Mouse (Mus musculus) megakaryocyte, embryonic 14.5 days (primary cell): ENCODE data around the gene Arid5a. TPM values are rescaled to one million over a fixed set of nuclear protein-coding genes. Genes with fewer than 3 reads are reported as not detected.

Experiments
- H3K27me3 ChIP-seq: replicated peaks from 2 replicates; pipeline ENCODE3; 2012; ENCODE audit warnings: inconsistent platforms
- H3K36me3 ChIP-seq: replicated peaks from 2 replicates; pipeline ENCODE3; 2012; ENCODE audit warnings: low read length, inconsistent platforms, mixed read lengths
- H3K4me1 ChIP-seq: 2 replicates; pipeline ENCODE4 v1.6.1; 2012; ENCODE audit warnings: inconsistent platforms
- H3K4me3 ChIP-seq: replicated peaks from 2 replicates; pipeline ENCODE3; 2012; ENCODE audit warnings: moderate library complexity, mild to moderate bottlenecking, inconsistent platforms
- H3K9me3 ChIP-seq: 2 replicates; pipeline ENCODE4 v1.6.1; 2012; ENCODE audit warnings: inconsistent platforms
- FLI1 ChIP-seq: IDR thresholded peaks from 2 replicates; pipeline ENCODE4 v1.6.1; 2012; ENCODE audit warnings: low read length, inconsistent platforms, mixed read lengths
- GATA1 ChIP-seq: IDR thresholded peaks from 3 replicates; pipeline ENCODE4 v1.6.1; 2012; ENCODE audit warnings: mixed read lengths, low read length, inconsistent platforms, borderline replicate concordance
- polyA plus RNA-seq: library from polyadenylated mRNA; stranded (reverse); fragments of >175 nt; gene quantifications from 2 replicates; pipeline ENCODE4 v1.2.3, GENCODE M21; 2012; ENCODE audit warnings: low replicate concordance; ENCODE audit not compliant: insufficient read depth

The Arid5a gene
- polyA plus RNA-seq, 1 experiment, result 17.4 TPM

DNA sequence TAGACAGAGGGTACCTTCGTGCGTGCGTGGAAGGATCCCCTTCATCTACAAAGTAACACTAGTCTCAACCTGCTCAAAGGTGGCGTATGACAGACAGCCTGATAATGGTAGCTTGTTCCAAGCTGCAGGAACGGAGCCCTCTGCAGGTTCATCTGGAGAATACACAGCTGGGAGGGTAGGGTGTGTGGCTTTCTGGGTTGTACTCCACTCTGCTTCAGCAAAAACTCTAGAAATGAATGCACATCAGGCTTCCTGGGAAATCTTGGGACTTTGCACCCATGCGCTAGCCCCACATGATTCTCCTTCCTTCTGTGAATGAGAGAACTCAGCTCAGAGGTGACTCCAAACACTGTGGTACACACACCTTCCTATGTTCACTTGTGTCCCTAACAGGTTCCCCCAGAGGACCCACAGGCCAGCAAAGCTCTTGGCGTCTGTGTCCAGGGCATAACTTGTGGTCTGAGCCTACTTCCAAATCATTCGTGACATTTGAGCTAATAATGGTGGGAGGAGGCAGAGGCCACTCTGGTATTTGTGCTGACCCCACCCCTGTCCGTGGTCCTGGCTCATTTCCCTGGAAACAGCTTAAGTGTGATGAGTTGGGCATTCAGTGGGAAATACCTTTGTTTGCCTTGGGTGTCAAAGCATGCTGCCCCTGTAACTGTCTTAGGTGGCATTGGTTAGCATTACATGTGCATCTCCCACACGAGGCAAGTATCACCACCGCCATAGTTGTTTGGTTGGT lies 14.5 kb downstream of the Arid5a start:
- Histone ChIP-seq H3K36me3 (peaks cover 17% of the 10 kb centered on the region), H3K9me3 (no peaks in the 10 kb centered on the region), H3K27me3 (peaks cover 62% of the 10 kb centered on the region), H3K4me1 (no peaks in the 10 kb centered on the region), H3K4me3 (no peak overlapping the region)
- TF ChIP-seq GATA1 (no peak), FLI1 (no peak)

DNA sequence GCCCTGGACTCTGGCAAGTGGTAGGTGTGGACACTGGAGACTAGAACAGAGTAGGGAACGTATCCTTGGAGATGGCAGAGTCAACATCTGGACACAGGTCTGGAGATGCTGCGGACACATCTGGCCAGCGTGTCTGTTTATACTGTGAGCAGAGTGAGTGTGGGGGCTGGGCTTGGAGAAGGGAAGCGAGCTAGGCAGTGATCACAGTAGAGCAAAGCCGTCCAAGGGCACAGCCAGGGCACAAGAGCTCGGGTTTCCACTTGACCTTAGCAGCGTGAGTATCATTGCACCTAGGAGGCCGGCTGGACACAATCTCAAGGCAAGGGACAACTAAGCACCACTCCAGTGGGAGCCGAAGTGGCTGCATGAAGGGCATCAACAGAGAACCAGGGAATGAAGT lies 15.5 kb downstream of the Arid5a start:
- H3K4me3 ChIP-seq, result no peak overlapping the region
- H3K4me1 ChIP-seq, result no peaks in the 10 kb centered on the region
- H3K36me3 ChIP-seq, result peaks cover 23% of the 10 kb centered on the region
- no peaks in the 10 kb centered on the region for H3K9me3 ChIP-seq
- TF ChIP-seq GATA1 (no peak), FLI1 (no peak)
- peaks cover 53% of the 10 kb centered on the region for H3K27me3 ChIP-seq

DNA sequence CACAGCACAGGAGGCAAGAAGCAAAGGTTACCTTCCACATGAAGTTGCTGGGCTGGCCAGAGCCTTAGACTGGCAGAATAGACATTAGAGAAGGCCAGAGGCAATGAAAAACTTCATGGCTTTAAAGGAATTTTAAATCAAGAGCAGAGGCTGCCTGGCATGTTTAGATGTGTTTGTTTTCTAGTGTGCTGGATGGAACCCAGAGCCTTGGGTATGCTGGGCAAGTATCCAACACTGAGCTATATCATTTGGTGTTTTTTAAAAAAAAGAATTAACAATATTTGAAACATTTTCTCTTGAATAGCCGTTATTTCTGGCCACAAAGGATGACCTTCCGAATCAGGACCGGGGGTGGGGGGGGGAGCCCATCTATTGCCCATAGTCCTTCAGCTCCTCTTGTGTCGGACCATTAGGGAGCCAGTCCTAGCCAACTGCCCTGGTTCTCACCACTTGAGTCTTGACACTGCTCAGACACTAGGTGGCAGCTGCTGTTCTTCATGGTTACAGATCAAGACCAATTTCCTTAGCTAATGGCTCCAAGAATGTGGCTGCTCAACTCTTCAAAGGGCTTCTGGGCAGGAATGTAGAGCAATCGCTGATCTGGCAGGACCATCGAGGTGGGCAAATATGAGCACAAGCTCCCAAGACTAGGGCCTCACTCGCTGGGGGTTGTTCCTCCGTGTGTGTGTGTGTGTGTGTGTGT lies 16.4 kb downstream of the Arid5a start:
- Histone ChIP-seq H3K4me3 (no peak overlapping the region), H3K9me3 (no peaks in the 10 kb centered on the region), H3K36me3 (peaks cover 23% of the 10 kb centered on the region), H3K27me3 (peaks cover 45% of the 10 kb centered on the region), H3K4me1 (no peaks in the 10 kb centered on the region)
- TF ChIP-seq GATA1 (no peak), FLI1 (no peak)

DNA sequence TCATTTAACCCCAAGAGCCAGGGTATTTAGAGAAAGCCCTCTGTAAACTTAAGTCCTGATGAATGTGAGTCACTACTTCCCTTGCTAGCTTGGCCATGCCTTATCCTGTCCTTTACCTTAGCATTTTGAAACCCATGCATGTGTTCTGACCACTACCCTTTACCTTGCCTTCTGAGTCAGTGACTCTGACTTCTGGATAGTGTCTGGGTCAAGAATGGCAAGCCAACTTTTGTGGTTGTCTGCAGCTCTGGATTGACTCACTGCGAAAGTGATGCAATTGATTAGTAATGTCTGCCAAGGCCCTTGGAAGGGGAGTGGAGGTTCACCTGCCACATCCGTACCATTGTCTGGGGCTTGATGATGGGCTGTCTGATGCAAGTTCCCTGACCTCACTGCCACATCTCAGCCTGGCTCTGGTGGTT lies 18.4 kb downstream of the Arid5a start:
- Histone ChIP-seq H3K4me3 (no peak overlapping the region), H3K36me3 (peaks cover 18% of the 10 kb centered on the region), H3K4me1 (no peaks in the 10 kb centered on the region), H3K9me3 (no peaks in the 10 kb centered on the region), H3K27me3 (peaks cover 24% of the 10 kb centered on the region)
- no peak for TF ChIP-seq GATA1
- no peak for TF ChIP-seq FLI1

DNA sequence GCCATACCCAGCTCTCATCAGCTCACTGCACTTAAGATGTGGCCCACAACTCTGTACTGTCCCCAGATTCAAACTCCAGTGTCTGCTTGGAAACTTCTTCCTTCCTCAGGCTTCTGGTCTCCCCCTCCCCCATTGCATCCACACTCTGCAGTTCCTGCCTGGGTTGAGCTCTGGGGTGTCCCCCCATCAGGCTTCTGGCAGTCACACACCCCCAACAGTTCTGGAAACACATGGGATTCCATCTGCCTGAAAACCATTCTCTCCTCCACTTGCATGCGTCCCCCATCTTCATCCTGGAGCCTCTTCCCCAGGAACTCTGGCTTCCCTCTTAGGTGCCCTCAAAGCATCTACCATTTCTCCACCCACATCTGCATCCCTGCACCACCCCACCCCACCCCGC lies 19.3 kb downstream of the Arid5a start:
- no peaks in the 10 kb centered on the region for H3K4me1 ChIP-seq
- TF ChIP-seq FLI1 (no peak), GATA1 (no peak)

DNA sequence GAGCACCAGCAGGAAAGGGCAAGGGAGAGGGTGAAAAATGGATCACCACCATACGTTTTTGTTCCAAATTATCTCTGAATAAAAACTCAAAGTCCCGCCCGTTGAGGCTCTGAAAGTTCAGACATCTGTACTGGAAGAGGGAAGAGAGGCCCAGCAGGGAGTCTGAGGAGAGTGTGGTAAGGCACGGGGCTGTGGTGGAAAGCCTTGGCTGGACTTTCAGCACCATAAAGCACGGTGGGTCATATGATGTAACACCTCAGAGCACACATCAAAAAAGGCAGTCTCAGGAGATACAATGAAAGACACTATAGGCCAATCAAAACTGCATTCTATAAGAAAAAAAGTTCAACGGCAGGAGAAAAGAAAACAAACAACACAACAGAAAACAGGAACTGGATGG lies 24.2 kb downstream of the Arid5a start:
- H3K4me1 ChIP-seq, result no peaks in the 10 kb centered on the region
- H3K27me3 ChIP-seq, result peaks cover 2% of the 10 kb centered on the region
- H3K9me3 ChIP-seq, result no peaks in the 10 kb centered on the region
- no peak overlapping the region for H3K4me3 ChIP-seq
- peaks cover 59% of the 10 kb centered on the region for H3K36me3 ChIP-seq
- TF ChIP-seq FLI1, result no peak

More for the DNA sequence above, 19.3 kb downstream of the Arid5a start:
- Histone ChIP-seq H3K4me3 (no peak overlapping the region), H3K27me3 (peaks cover 15% of the 10 kb centered on the region), H3K9me3 (no peaks in the 10 kb centered on the region), H3K36me3 (peaks cover 23% of the 10 kb centered on the region)

DNA sequence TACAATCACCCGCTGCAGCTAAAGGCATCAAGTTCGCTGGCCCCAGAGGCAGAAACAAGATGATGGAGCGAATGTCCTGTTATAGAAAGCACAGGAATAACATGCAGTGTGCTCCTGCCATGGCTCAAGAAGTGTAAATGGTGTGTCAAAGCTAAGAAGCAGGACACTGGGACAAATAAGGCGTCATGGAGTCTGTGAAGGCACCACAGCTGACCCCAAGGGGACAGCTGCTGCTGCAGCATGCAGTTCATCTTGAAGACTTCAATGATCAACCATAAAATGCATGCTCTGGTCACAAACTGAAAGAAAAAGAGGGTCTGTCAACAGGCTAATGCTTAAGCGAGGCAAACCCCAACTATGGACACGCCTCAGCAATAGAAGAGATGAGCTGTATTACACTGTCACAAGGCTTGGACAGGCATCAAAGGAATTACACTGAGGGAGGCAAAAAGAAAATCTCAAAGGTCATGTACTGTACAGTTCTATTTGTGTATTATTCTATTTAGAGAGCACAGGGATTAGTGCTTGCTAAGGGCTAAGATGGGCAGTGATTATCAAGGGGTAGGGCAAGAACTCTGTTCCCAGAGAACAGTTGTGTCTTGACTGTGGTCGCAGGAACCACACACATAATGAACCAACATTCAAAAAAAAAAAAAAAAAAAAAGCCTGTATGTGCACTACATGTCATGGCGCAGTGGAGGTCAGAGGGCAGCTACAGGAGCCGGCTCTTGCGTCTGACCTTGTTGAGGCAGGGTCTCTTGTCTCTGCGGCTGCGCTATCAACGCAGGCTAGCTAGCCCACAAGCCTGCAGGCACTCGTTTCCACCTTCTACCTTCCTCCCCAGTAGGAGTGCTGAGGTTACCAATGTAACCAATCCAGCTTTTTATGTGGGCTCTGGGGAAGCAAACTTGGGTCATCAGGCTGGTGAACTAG lies 25.7 kb downstream of the Arid5a start:
- no peaks in the 10 kb centered on the region for H3K27me3 ChIP-seq
- peaks cover 2% of the 10 kb centered on the region; the same call in 1 of the 2 replicates for H3K4me1 ChIP-seq
- no peaks in the 10 kb centered on the region for H3K9me3 ChIP-seq
- H3K36me3 ChIP-seq, result peaks cover 68% of the 10 kb centered on the region
- TF ChIP-seq FLI1 (no peak), GATA1 (no peak)
- H3K4me3 ChIP-seq, result no peak overlapping the region

DNA sequence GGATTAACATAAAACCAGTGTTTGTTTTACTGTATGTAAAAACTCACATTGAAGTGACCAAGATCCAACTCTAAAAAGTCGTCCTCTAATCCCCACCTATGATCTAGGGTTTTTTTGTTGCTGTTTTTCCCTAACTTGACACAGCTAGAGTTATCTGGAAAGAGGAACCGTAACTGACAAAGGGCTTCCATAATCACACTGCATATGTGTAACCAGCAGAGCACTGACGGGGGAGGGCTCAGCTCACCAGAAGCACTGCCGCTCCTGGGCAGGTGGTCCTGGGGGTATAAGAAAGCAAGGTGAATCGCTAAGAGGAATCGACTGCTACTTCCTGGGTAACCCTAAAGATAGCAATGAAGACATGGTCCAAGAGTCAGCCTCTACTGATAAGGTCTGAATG lies 35.0 kb downstream of the Arid5a start:
- H3K4me1 ChIP-seq, result peaks cover 15% of the 10 kb centered on the region
- no peak for TF ChIP-seq FLI1
- no peak for TF ChIP-seq GATA1
- H3K27me3 ChIP-seq, result no peaks in the 10 kb centered on the region
- H3K9me3 ChIP-seq, result no peaks in the 10 kb centered on the region
- H3K36me3 ChIP-seq, result peaks cover 100% of the 10 kb centered on the region
- H3K4me3 ChIP-seq, result no peak overlapping the region

DNA sequence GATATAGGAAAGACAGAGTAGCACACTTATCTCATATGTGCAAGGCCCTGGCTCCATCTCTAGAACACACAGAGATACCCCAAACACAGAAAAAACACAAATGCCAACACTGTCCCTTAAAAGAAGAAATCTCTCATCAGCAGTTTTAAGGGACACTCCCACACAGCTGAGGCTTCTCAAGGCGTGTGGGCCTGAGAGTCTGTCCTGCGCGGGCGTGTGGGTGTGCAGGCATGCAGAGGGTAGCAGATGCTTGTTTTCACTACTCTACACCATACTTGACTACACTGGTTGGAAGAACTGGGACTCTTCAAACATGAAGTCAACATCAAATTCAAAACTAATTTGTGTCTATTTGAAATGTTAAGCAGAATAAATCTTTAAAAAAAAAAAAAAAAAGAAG lies 44.8 kb downstream of the Arid5a start:
- Histone ChIP-seq H3K27me3 (no peaks in the 10 kb centered on the region), H3K36me3 (peaks cover 98% of the 10 kb centered on the region), H3K4me3 (no peak overlapping the region), H3K4me1 (no peaks in the 10 kb centered on the region; the same call in 1 of the 2 replicates), H3K9me3 (no peaks in the 10 kb centered on the region)
- TF ChIP-seq FLI1 (no peak), GATA1 (no peak)
